Mouse (Mus musculus): Measurements from ENCODE around the gene Gm42421. TPM values are rescaled to one million over a fixed set of nuclear protein-coding genes. Genes with fewer than 3 reads are reported as not detected.

Gene Gm42421
- polyA plus RNA-seq, 1 experiment from 2014 or later, result 0.90 TPM

DNA sequence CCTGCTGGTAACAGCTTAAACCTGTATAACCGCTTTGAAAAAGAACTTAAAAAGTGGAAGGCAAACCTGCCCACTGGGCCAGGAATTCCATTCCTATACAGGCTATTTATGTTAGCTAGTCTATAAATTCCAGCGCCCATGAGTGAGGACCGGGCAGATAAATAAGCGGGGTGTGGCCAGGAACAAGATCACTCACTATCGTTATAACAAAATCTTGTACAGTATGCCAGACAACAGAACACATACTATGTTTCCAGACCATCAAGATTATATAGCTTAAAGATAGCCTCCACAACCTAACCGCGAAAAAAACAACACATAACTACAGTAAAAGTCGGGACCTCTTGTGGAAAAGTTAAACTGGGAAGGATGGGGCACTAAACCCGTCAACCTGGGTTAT, 19.0 kb upstream of the Gm42421 start:
- H3K27me3 ChIP-seq (ENCODE audit: control insufficient read depth, insufficient read depth, low read length), result no peaks in the 10 kb centered on the region
- peaks cover 13% of the 10 kb centered on the region for H3K36me3 ChIP-seq (ENCODE audit: control insufficient read depth, insufficient read depth, low read length)
- ATAC-seq (ENCODE audit: insufficient read depth, low FRiP score), result no peak
- peak overlapping the region; percentile 85 for H3K27ac ChIP-seq (ENCODE audit: low read length)
- H3K4me1 ChIP-seq (ENCODE audit: control insufficient read depth, insufficient read depth, low read length), result peaks cover 19% of the 10 kb centered on the region
- H3K9ac ChIP-seq (ENCODE audit: low read length), result peak overlapping the region; percentile 82
- H3K4me2 ChIP-seq (ENCODE audit: low read depth, low read length), result peak overlapping the region; percentile 71
- H3K4me3 ChIP-seq (replicated peaks; ENCODE audit: low read length), result peak overlapping the region; percentile 83
- no peaks in the 10 kb centered on the region for H3K9me3 ChIP-seq (replicated peaks; ENCODE audit: control insufficient read depth, low read length)
- under 1% methylated on average over 9 of the region's 9 CpGs for WGBS

DNA sequence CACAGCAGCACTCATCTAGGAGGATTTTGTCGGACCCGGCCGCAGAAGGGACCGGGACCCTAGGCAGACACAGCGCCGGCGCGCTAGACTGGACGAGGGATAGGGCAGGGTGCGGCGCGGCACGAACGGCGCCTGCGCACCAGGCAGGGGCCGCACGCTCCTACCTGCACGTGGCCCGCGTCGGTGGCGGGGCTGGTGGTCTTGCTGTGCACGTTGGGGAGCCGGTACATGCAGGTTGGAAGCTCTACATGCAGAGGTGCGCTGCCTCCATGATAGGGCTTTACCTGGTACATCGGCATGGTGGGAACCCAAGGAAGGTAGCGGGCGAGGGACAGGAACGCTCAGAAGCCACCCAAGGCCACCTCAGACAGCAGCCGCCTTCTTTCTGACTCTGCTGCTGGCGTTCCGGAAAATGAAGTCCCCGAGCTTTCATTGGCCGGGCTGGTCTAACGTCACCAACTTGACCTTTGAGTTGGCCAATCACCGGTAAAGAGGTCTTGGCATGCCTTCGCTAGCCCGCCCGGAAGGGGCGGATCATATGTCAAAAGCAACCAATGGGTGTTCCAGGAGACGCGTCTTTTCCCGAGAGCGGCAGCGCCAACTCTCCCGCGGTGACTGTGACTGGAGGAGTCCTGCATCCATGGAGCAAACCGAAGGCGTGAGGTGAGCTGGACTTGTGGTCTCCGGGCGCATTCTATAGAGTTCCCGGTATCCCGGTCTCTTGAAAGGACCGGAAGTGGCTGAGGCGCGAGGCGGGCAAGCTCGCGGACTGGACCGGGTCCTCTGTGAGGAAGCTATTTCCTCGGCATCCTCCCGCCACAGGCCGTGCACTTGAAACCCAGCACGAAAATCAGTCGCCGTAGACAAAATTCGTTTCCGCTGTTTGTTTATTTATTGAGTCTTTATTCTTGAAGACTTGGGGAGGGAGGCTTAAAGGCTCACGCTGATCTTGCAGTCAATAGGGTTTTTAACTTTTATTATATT, 18.3 kb upstream of the Gm42421 start, which contains the start of the genes Aimp2 and Pms2:
Gene Aimp2 (minus strand): TSS at position 431 of the 984 bp plus-strand sequence.
Gene Pms2 (plus strand): TSS at position 548 of the 984 bp plus-strand sequence.
- H3K9ac ChIP-seq (ENCODE audit: low read length), result peak within 1 kb of the TSS; percentile 82

DNA sequence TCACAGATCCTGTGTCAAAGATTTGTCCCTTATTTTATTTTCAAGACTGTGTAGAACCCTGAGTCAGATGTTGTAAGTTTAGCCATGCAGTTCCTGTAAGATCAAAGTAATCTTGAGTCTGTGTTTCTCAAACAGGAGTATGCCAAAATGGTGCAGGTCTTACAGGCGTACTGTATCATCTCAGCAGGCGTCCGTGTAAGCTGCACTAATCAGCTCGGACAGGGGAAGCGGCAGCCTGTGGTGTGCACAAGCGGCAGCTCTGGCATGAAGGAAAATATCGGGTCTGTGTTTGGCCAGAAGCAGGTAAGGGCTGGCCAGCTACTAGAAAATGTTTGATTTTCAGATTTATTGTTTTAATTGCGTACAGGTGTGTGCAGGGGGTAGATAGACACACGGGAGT, 11.8 kb upstream of the Gm42421 start:
- Histone ChIP-seq H3K9ac (ENCODE audit: low read length) (no peak overlapping the region), H3K4me3 (replicated peaks; ENCODE audit: low read length) (no peak overlapping the region), H3K27me3 (ENCODE audit: control insufficient read depth, insufficient read depth, low read length) (no peaks in the 10 kb centered on the region), H3K36me3 (ENCODE audit: control insufficient read depth, insufficient read depth, low read length) (peaks cover 8% of the 10 kb centered on the region), H3K4me1 (ENCODE audit: control insufficient read depth, insufficient read depth, low read length) (no peaks in the 10 kb centered on the region), H3K4me2 (ENCODE audit: low read depth, low read length) (no peak overlapping the region), H3K27ac (ENCODE audit: low read length) (no peak overlapping the region), H3K9me3 (replicated peaks; ENCODE audit: control insufficient read depth, low read length) (no peaks in the 10 kb centered on the region)
- ATAC-seq (ENCODE audit: insufficient read depth, low FRiP score), result no peak
- WGBS, result 93% methylated on average over 9 of the region's 9 CpGs

More for the DNA sequence above, 18.3 kb upstream of the Gm42421 start, which contains the start of the genes Aimp2 and Pms2:
- peak; percentile 99 for ATAC-seq (ENCODE audit: insufficient read depth, low FRiP score)
- peak within 1 kb of the TSS; percentile 77 for H3K4me2 ChIP-seq (ENCODE audit: low read depth, low read length)
- under 1% methylated on average over 70 of the region's 70 CpGs for WGBS
- H3K4me3 ChIP-seq (replicated peaks; ENCODE audit: low read length), result peak within 1 kb of the TSS; percentile 83
- peaks cover 5% of the 10 kb centered on the region; the same call in 1 of the 2 replicates for H3K36me3 ChIP-seq (ENCODE audit: control insufficient read depth, insufficient read depth, low read length)
- H3K9me3 ChIP-seq (replicated peaks; ENCODE audit: control insufficient read depth, low read length), result no peaks in the 10 kb centered on the region
- H3K4me1 ChIP-seq (ENCODE audit: control insufficient read depth, insufficient read depth, low read length), result peaks cover 19% of the 10 kb centered on the region
- H3K27ac ChIP-seq (ENCODE audit: low read length), result peak within 1 kb of the TSS; percentile 85
- no peaks in the 10 kb centered on the region for H3K27me3 ChIP-seq (ENCODE audit: control insufficient read depth, insufficient read depth, low read length)

DNA sequence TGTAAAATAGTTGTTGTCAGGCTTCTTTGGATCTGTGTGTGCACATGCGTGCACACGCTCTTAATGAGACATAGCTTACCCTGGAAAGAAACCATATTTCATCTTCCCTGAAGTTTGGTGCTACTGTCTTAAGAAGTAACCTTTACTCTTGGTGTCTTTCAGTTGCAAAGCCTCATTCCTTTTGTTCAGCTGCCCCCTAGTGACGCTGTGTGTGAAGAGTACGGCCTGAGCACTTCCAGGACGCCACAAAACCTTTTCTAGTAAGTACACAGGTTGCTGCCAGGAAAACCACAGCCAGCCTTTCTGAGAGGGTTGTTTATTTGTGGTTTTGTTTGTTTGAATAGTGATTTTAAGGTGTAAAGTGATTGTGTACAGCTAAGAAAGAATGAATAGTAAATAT, 10.6 kb upstream of the Gm42421 start:
- H3K9me3 ChIP-seq (replicated peaks; ENCODE audit: control insufficient read depth, low read length), result no peaks in the 10 kb centered on the region
- H3K4me2 ChIP-seq (ENCODE audit: low read depth, low read length), result no peak overlapping the region
- no peak overlapping the region for H3K9ac ChIP-seq (ENCODE audit: low read length)
- H3K4me1 ChIP-seq (ENCODE audit: control insufficient read depth, insufficient read depth, low read length), result no peaks in the 10 kb centered on the region
- H3K36me3 ChIP-seq (ENCODE audit: control insufficient read depth, insufficient read depth, low read length), result peaks cover 8% of the 10 kb centered on the region
- 38% methylated on average over 5 of the region's 5 CpGs for WGBS
- no peak overlapping the region for H3K27ac ChIP-seq (ENCODE audit: low read length)
- no peaks in the 10 kb centered on the region for H3K27me3 ChIP-seq (ENCODE audit: control insufficient read depth, insufficient read depth, low read length)
- ATAC-seq (ENCODE audit: insufficient read depth, low FRiP score), result no peak
- no peak overlapping the region for H3K4me3 ChIP-seq (replicated peaks; ENCODE audit: low read length)

DNA sequence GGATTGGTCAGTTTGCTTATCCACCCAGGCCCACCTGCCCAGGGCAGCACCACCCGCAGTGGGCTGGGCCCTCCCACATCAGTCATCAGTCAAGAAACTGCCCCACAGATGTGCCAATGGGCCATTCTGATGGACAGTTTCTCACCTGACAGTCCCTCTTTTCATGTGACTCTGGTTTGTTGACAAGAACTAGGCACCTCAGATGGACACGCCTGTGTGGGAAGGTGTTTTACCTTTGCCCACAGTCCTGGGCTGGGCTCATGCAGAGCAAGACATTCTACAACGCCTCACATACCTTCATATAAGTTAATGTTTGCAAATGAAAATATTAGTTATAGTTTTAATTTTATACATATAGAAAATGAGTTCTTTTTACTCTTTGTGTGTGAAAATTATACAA, 9.9 kb upstream of the Gm42421 start:
- H3K4me2 ChIP-seq (ENCODE audit: low read depth, low read length), result no peak overlapping the region
- H3K9ac ChIP-seq (ENCODE audit: low read length), result no peak overlapping the region
- H3K9me3 ChIP-seq (replicated peaks; ENCODE audit: control insufficient read depth, low read length), result no peaks in the 10 kb centered on the region
- no peak for ATAC-seq (ENCODE audit: insufficient read depth, low FRiP score)
- H3K36me3 ChIP-seq (ENCODE audit: control insufficient read depth, insufficient read depth, low read length), result peaks cover 8% of the 10 kb centered on the region
- no peak overlapping the region for H3K27ac ChIP-seq (ENCODE audit: low read length)
- no peaks in the 10 kb centered on the region for H3K4me1 ChIP-seq (ENCODE audit: control insufficient read depth, insufficient read depth, low read length)
- WGBS, result 89% methylated on average over 3 of the region's 3 CpGs
- no peaks in the 10 kb centered on the region for H3K27me3 ChIP-seq (ENCODE audit: control insufficient read depth, insufficient read depth, low read length)
- no peak overlapping the region for H3K4me3 ChIP-seq (replicated peaks; ENCODE audit: low read length)

DNA sequence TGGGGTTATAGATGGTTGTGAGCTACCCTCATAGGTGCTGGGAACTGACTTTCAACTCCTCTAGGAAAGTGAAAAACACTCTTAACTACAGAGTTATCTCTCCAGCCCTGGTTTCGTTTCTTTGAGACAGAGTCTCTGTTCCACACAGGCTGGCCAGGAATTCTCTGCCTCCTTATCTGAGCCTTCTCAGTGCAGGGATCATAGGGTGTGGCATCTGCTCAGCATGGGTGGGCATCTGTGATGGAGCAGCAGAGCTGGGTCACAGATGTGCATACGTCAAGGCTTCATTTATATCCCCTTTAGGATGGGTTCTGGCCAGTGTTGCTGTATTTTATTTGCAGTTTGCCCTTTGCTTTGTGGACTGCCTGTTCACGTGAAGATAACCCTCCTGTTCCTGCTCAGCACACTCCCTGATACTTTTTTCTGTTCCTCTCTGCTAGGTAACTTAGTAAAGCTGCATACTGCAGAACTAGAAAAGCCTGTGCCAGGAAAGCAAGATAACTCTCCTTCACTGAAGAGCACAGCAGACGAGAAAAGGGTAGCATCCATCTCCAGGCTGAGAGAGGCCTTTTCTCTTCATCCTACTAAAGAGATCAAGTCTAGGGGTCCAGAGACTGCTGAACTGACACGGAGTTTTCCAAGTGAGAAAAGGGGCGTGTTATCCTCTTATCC, 3.1 kb upstream of the Gm42421 start:
- no peaks in the 10 kb centered on the region for H3K9me3 ChIP-seq (replicated peaks; ENCODE audit: control insufficient read depth, low read length)
- no peaks in the 10 kb centered on the region for H3K27me3 ChIP-seq (ENCODE audit: control insufficient read depth, insufficient read depth, low read length)
- no peak overlapping the region for H3K9ac ChIP-seq (ENCODE audit: low read length)
- H3K4me2 ChIP-seq (ENCODE audit: low read depth, low read length), result no peak overlapping the region
- no peak overlapping the region for H3K4me3 ChIP-seq (replicated peaks; ENCODE audit: low read length)
- H3K36me3 ChIP-seq (ENCODE audit: control insufficient read depth, insufficient read depth, low read length), result peaks cover 12% of the 10 kb centered on the region; the same call in 1 of the 2 replicates
- no peak for ATAC-seq (ENCODE audit: insufficient read depth, low FRiP score)
- no peak overlapping the region for H3K27ac ChIP-seq (ENCODE audit: low read length)
- H3K4me1 ChIP-seq (ENCODE audit: control insufficient read depth, insufficient read depth, low read length), result no peaks in the 10 kb centered on the region
- 87% methylated on average over 6 of the region's 6 CpGs for WGBS

DNA sequence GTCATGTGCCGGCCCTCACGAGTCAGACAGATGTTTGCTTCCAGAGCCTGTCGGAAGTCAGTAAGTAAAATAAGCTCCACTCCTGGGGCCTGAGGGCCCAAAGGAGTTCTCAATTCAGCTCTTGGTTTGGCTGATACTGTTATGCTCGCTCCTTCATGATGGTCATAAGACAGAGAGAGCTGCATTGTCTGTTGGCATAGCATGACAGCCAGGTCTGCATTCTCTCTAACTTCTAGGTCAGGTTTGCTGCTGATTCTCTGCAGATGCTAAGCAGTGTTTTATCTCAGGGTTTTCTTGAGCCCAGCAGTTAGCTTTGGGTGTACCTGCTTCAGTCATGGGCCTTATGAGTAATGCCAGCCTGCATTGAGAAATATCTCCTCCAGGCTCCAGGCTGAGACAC, 1.3 kb downstream of the Gm42421 start:
- Histone ChIP-seq H3K27ac (ENCODE audit: low read length) (no peak overlapping the region), H3K9ac (ENCODE audit: low read length) (no peak overlapping the region), H3K9me3 (replicated peaks; ENCODE audit: control insufficient read depth, low read length) (no peaks in the 10 kb centered on the region)

DNA sequence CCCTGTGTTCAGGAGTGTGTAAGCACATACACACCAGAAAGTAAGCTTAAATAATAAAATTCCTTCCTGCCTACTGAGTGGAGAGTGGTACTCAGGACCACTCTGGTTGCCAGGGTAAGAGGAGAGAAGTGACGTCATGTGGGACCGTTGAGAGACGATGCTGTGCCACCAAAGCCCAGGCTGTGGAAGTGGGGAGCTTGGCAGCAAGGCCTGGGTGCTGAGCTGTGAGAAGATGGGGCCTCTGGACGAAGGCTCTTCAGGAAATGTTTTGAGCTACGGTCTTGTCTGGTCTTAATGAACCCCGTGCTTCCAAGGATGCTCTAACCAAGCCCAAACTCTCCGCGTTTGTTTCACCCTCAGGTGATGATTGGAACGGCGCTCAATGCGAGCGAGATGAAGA, 2.7 kb downstream of the Gm42421 start:
- no peak overlapping the region for H3K4me2 ChIP-seq (ENCODE audit: low read depth, low read length)
- no peaks in the 10 kb centered on the region for H3K27me3 ChIP-seq (ENCODE audit: control insufficient read depth, insufficient read depth, low read length)
- no peaks in the 10 kb centered on the region for H3K9me3 ChIP-seq (replicated peaks; ENCODE audit: control insufficient read depth, low read length)
- H3K4me1 ChIP-seq (ENCODE audit: control insufficient read depth, insufficient read depth, low read length), result no peaks in the 10 kb centered on the region
- 96% methylated on average over 12 of the region's 12 CpGs for WGBS
- H3K9ac ChIP-seq (ENCODE audit: low read length), result no peak overlapping the region
- H3K27ac ChIP-seq (ENCODE audit: low read length), result no peak overlapping the region
- no peak overlapping the region for H3K4me3 ChIP-seq (replicated peaks; ENCODE audit: low read length)
- 0 out of 2 replicates have a peak, but pooled peaks cover 8% of the 10 kb centered on the region for H3K36me3 ChIP-seq (ENCODE audit: control insufficient read depth, insufficient read depth, low read length)
- no peak for ATAC-seq (ENCODE audit: insufficient read depth, low FRiP score)

More for the DNA sequence above, 1.3 kb downstream of the Gm42421 start:
- ATAC-seq (ENCODE audit: insufficient read depth, low FRiP score), result no peak
- Histone ChIP-seq H3K4me2 (ENCODE audit: low read depth, low read length) (no peak overlapping the region), H3K27me3 (ENCODE audit: control insufficient read depth, insufficient read depth, low read length) (no peaks in the 10 kb centered on the region), H3K4me1 (ENCODE audit: control insufficient read depth, insufficient read depth, low read length) (no peaks in the 10 kb centered on the region), H3K36me3 (ENCODE audit: control insufficient read depth, insufficient read depth, low read length) (peaks cover 13% of the 10 kb centered on the region; the same call in 1 of the 2 replicates), H3K4me3 (replicated peaks; ENCODE audit: low read length) (no peak overlapping the region)
- WGBS, result 80% methylated on average over 4 of the region's 4 CpGs

Measured in stomach, embryonic 16.5 days (tissue).